Mouse (Mus musculus): ENCODE data around the gene Gm1043. TPM values are rescaled to one million over a fixed set of nuclear protein-coding genes. Genes with fewer than 3 reads are reported as not detected.

Gm1043 gene
- polyA plus RNA-seq, 2 experiments = 0.96 TPM; not detected in 1

GRCm38 (mm10) chr5:37088342-37089108, 3.4 kb downstream of the Gm1043 start:
- Histone ChIP-seq H3K36me3 (ENCODE audit: control insufficient read depth, insufficient read depth, low read length) (no peaks in the 10 kb centered on the region), H3K27ac (replicated peaks; ENCODE audit: low read depth, low read length) (no peak overlapping the region), H3K27me3 (ENCODE audit: control insufficient read depth, insufficient read depth, low read length) (peaks cover 42% of the 10 kb centered on the region), H3K4me1 (ENCODE audit: control insufficient read depth, insufficient read depth, low read length) (peaks cover 5% of the 10 kb centered on the region; the same call in 1 of the 2 replicates), H3K9ac (ENCODE audit: low read depth, low read length, severe bottlenecking) (no peak overlapping the region), H3K9me3 (ENCODE audit: control insufficient read depth, low read length) (no peaks in the 10 kb centered on the region), H3K4me2 (replicated peaks; ENCODE audit: low read depth, low read length, severe bottlenecking) (no peak overlapping the region), H3K4me3 (replicated peaks; ENCODE audit: low read length) (no peak overlapping the region)
- WGBS = 57% methylated on average over 1 of the region's 1 CpGs
- DNase-seq (ENCODE audit: low spot score) (no peak), ATAC-seq (ENCODE audit: low FRiP score, low read depth) (no peak)
- no peak for TF ChIP-seq POLR2A (IDR thresholded peaks at IDR 0.05; ENCODE audit: borderline replicate concordance, extremely low read depth, insufficient read depth, insufficient read length)

- H3K27ac ChIP-seq (replicated peaks; ENCODE audit: low read depth, low read length) = no peak overlapping the region
- H3K9me3 ChIP-seq (ENCODE audit: control insufficient read depth, low read length) = no peaks in the 10 kb centered on the region
- peak overlapping the region; percentile 34 for H3K4me3 ChIP-seq (replicated peaks; ENCODE audit: low read length)
- no peaks in the 10 kb centered on the region for H3K36me3 ChIP-seq (ENCODE audit: control insufficient read depth, insufficient read depth, low read length)
- H3K4me2 ChIP-seq (replicated peaks; ENCODE audit: low read depth, low read length, severe bottlenecking) = peak overlapping the region; percentile 54
- WGBS = under 1% methylated on average over 47 of the region's 47 CpGs
- no peak for ATAC-seq (ENCODE audit: low FRiP score, low read depth)
- no peak for DNase-seq (ENCODE audit: low spot score)
- H3K4me1 ChIP-seq (ENCODE audit: control insufficient read depth, insufficient read depth, low read length) = peaks cover 5% of the 10 kb centered on the region; the same call in 1 of the 2 replicates
- H3K9ac ChIP-seq (ENCODE audit: low read depth, low read length, severe bottlenecking) = peak overlapping the region; percentile 28; the same call in 1 of the 2 replicates
- no peak for TF ChIP-seq POLR2A (IDR thresholded peaks at IDR 0.05; ENCODE audit: borderline replicate concordance, extremely low read depth, insufficient read depth, insufficient read length)
- H3K27me3 ChIP-seq (ENCODE audit: control insufficient read depth, insufficient read depth, low read length) = peaks cover 42% of the 10 kb centered on the region
Measured at GRCm38 (mm10) chr5:37091171-37091628, 6.0 kb downstream of the Gm1043 start.

GRCm38 (mm10) chr5:37094941-37095340, 9.8 kb downstream of the Gm1043 start:
- ATAC-seq (ENCODE audit: low FRiP score, low read depth) (no peak), DNase-seq (ENCODE audit: low spot score) (no peak)
- 92% methylated on average over 5 of the region's 5 CpGs for WGBS
- no peaks in the 10 kb centered on the region for H3K36me3 ChIP-seq (ENCODE audit: control insufficient read depth, insufficient read depth, low read length)
- H3K4me3 ChIP-seq (replicated peaks; ENCODE audit: low read length) = no peak overlapping the region
- peaks cover 5% of the 10 kb centered on the region; the same call in 1 of the 2 replicates for H3K4me1 ChIP-seq (ENCODE audit: control insufficient read depth, insufficient read depth, low read length)
- no peak overlapping the region for H3K9ac ChIP-seq (ENCODE audit: low read depth, low read length, severe bottlenecking)
- H3K27ac ChIP-seq (replicated peaks; ENCODE audit: low read depth, low read length) = no peak overlapping the region
- peaks cover 30% of the 10 kb centered on the region for H3K27me3 ChIP-seq (ENCODE audit: control insufficient read depth, insufficient read depth, low read length)
- H3K4me2 ChIP-seq (replicated peaks; ENCODE audit: low read depth, low read length, severe bottlenecking) = no peak overlapping the region
- no peak for TF ChIP-seq POLR2A (IDR thresholded peaks at IDR 0.05; ENCODE audit: borderline replicate concordance, extremely low read depth, insufficient read depth, insufficient read length)
- H3K9me3 ChIP-seq (ENCODE audit: control insufficient read depth, low read length) = no peaks in the 10 kb centered on the region

GRCm38 (mm10) chr5:37097591-37097990, 12.4 kb downstream of the Gm1043 start:
- no peaks in the 10 kb centered on the region for H3K36me3 ChIP-seq (ENCODE audit: control insufficient read depth, insufficient read depth, low read length)
- ATAC-seq (ENCODE audit: low FRiP score, low read depth) (no peak), DNase-seq (ENCODE audit: low spot score) (no peak)
- no peaks in the 10 kb centered on the region for H3K9me3 ChIP-seq (ENCODE audit: control insufficient read depth, low read length)
- H3K27me3 ChIP-seq (ENCODE audit: control insufficient read depth, insufficient read depth, low read length) = peaks cover 4% of the 10 kb centered on the region
- H3K27ac ChIP-seq (replicated peaks; ENCODE audit: low read depth, low read length) = no peak overlapping the region
- H3K4me1 ChIP-seq (ENCODE audit: control insufficient read depth, insufficient read depth, low read length) = no peaks in the 10 kb centered on the region
- H3K4me3 ChIP-seq (replicated peaks; ENCODE audit: low read length) = no peak overlapping the region
- no peak overlapping the region for H3K4me2 ChIP-seq (replicated peaks; ENCODE audit: low read depth, low read length, severe bottlenecking)
- TF ChIP-seq POLR2A (IDR thresholded peaks at IDR 0.05; ENCODE audit: borderline replicate concordance, extremely low read depth, insufficient read depth, insufficient read length) = no peak
- H3K9ac ChIP-seq (ENCODE audit: low read depth, low read length, severe bottlenecking) = no peak overlapping the region
- WGBS = 66% methylated on average over 6 of the region's 6 CpGs

GRCm38 (mm10) chr5:37100813-37101212, 15.6 kb downstream of the Gm1043 start:
- H3K36me3 ChIP-seq (ENCODE audit: control insufficient read depth, insufficient read depth, low read length) = no peaks in the 10 kb centered on the region
- H3K4me1 ChIP-seq (ENCODE audit: control insufficient read depth, insufficient read depth, low read length) = no peaks in the 10 kb centered on the region
- ATAC-seq (ENCODE audit: low FRiP score, low read depth) (no peak), DNase-seq (ENCODE audit: low spot score) (no peak)
- TF ChIP-seq POLR2A (IDR thresholded peaks at IDR 0.05; ENCODE audit: borderline replicate concordance, extremely low read depth, insufficient read depth, insufficient read length) = no peak
- H3K27me3 ChIP-seq (ENCODE audit: control insufficient read depth, insufficient read depth, low read length) = no peaks in the 10 kb centered on the region
- no peak overlapping the region for H3K9ac ChIP-seq (ENCODE audit: low read depth, low read length, severe bottlenecking)
- no peak overlapping the region for H3K4me3 ChIP-seq (replicated peaks; ENCODE audit: low read length)
- WGBS = 59% methylated on average over 5 of the region's 5 CpGs
- H3K9me3 ChIP-seq (ENCODE audit: control insufficient read depth, low read length) = no peaks in the 10 kb centered on the region
- H3K4me2 ChIP-seq (replicated peaks; ENCODE audit: low read depth, low read length, severe bottlenecking) = no peak overlapping the region
- H3K27ac ChIP-seq (replicated peaks; ENCODE audit: low read depth, low read length) = no peak overlapping the region
